Mouse (Mus musculus) midbrain, embryonic 14.5 days (tissue): ENCODE results near the gene Hebp1. TPM values are rescaled to one million over a fixed set of nuclear protein-coding genes. Genes with fewer than 3 reads are reported as not detected.

Source experiments
- ATAC-seq: fragments of 200-750 bp; cut with Nextera tagmentation; 2 replicates; pipeline ENCODE4 v1.8.0; 2017; ENCODE audit warnings: moderate number of reproducible peaks, moderate library complexity; ENCODE audit not compliant: low FRiP score, low TSS enrichment
- DNase-seq: peaks from one replicate; pipeline ENCODE4 v3.0.0-alpha.2; 2015
- H3K27ac ChIP-seq: fragments of 300-500 bp; sonication (generic); replicated peaks from 2 replicates; pipeline ENCODE4 v1.5.1; 2014; ENCODE audit warnings: mild to moderate bottlenecking, low read depth, low read length, moderate library complexity
- H3K27me3 ChIP-seq: fragments of 300-500 bp; sonication (generic); 2 replicates; pipeline ENCODE4 v1.6.1; 2014; ENCODE audit warnings: low read length, control low read depth, mixed read lengths; ENCODE audit not compliant: control insufficient read depth, insufficient read depth
- H3K36me3 ChIP-seq: fragments of 300-500 bp; sonication (generic); 2 replicates; pipeline ENCODE4 v1.6.1; 2014; ENCODE audit warnings: low read length, control low read depth; ENCODE audit not compliant: control insufficient read depth, insufficient read depth
- H3K4me1 ChIP-seq: fragments of 300-500 bp; sonication (generic); 2 replicates; pipeline ENCODE4 v1.6.1; 2014; ENCODE audit warnings: mild to moderate bottlenecking, antibody characterized with exemption, low read length, control low read depth; ENCODE audit not compliant: control insufficient read depth, insufficient read depth
- H3K4me2 ChIP-seq: fragments of 300-500 bp; sonication (generic); 2 replicates; pipeline ENCODE4 v1.6.1; 2014; ENCODE audit warnings: mild to moderate bottlenecking, low read length, moderate library complexity
- H3K4me3 ChIP-seq: fragments of 300-500 bp; sonication (generic); replicated peaks from 2 replicates; pipeline ENCODE4 v1.5.1; 2014; ENCODE audit warnings: low read depth, low read length
- H3K9ac ChIP-seq: fragments of 300-500 bp; sonication (generic); replicated peaks from 2 replicates; pipeline ENCODE4 v1.6.1; 2014; ENCODE audit warnings: mild to moderate bottlenecking, low read length, moderate library complexity
- H3K9me3 ChIP-seq: fragments of 300-500 bp; sonication (generic); 2 replicates; pipeline ENCODE4 v1.6.1; 2016; ENCODE audit warnings: low read length, control low read depth, mixed read lengths; ENCODE audit not compliant: control insufficient read depth
- WGBS: fragments of 180-500 bp; shearing (Covaris S2); extraction: QIAGEN DNeasy Blood & Tissue Kit; methylation state at CpG from one replicate; pipeline ENCODE4 v1.1.7; 2014; 5-methylcytosine and 5-hydroxymethylcytosine counted together
- polyA plus RNA-seq: library from polyadenylated mRNA; unstranded; fragments of >200 nt; fragmentation: Nextera tagmentation; extraction: Ambion mirVana; gene quantifications from 2 replicates; pipeline ENCODE4 v1.2.1, GENCODE M21; 2014

The Hebp1 gene
- polyA plus RNA-seq, result 3.5 and 8.0 TPM in 2 replicates

DNA sequence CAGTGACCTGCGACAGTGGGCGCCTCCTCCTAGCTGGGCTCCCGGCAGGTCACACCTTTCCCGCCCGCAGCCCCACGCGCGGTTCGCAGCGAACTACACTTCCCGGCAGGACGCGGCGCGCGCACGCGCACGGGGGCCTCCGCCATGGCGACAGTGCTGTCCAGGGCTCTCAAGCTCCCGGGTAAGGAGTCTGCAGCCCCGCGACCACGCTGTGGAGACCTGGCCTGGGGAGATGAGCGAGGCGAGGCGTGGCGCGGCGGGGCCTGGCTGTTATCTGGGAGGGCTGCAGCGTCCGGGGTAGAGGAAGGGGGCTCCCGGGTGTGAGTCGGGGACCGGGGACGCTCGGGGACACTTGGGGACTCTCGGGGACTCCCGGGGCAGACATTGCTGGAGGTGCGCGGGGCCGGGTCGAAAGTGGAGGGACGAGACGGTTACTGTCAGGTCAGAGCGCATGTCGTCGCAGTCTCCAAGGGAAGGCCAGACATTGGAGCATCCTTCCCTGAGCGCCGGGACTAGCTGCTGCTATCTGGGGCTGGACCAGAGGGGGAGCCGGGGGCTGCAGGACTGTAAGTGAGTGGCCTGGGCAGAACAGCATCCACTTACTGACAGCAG, at the start of gene Hebp1, which contains the start of gene Fam234b:
Hebp1 (minus strand) TSS at position 102 of the 612 bp plus-strand sequence.
Fam234b (plus strand) TSS at position 57 of the 612 bp plus-strand sequence.
- H3K36me3 ChIP-seq, result no peaks in the 10 kb centered on the region
- peak within 1 kb of the TSS; percentile 88 for H3K27ac ChIP-seq
- peak within 1 kb of the TSS; percentile 89 for H3K4me2 ChIP-seq
- peak within 1 kb of the TSS; percentile 89 for H3K4me3 ChIP-seq
- WGBS, result under 1% methylated on average over 52 of the region's 52 CpGs
- DNase-seq (peak; percentile 94), ATAC-seq (peak; percentile 91)
- H3K9ac ChIP-seq, result peak within 1 kb of the TSS; percentile 89
- H3K4me1 ChIP-seq, result peaks cover 12% of the 10 kb centered on the region; the same call in 1 of the 2 replicates
- H3K9me3 ChIP-seq, result no peaks in the 10 kb centered on the region
- no peaks in the 10 kb centered on the region for H3K27me3 ChIP-seq

DNA sequence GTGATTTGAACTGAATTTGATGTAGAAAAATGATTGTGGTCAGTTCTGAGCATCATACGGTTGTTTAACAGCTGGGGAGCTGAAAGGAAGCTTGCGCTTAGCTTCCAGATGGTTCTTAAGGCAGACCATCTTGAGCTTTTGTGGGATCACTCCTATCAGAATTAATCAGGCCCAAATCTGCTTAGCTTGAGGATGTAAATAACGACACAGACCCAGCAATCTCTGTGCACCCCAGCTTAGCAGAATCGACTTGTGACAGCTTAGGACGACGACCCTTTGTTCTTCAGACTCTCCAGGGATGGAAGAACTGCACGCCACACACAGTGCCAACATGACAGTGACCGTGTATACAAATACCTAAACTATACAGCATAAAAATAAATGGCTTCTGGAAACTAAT, 47.8 kb upstream of the Hebp1 start:
- Histone ChIP-seq H3K4me2 (no peak overlapping the region), H3K27ac (no peak overlapping the region), H3K4me1 (peaks cover 4% of the 10 kb centered on the region; the same call in 1 of the 2 replicates), H3K36me3 (no peaks in the 10 kb centered on the region), H3K4me3 (no peak overlapping the region), H3K27me3 (no peaks in the 10 kb centered on the region), H3K9me3 (no peaks in the 10 kb centered on the region), H3K9ac (no peak overlapping the region)
- DNase-seq (peak; percentile 37), ATAC-seq (no peak)
- 32% methylated on average over 8 of the region's 8 CpGs for WGBS

DNA sequence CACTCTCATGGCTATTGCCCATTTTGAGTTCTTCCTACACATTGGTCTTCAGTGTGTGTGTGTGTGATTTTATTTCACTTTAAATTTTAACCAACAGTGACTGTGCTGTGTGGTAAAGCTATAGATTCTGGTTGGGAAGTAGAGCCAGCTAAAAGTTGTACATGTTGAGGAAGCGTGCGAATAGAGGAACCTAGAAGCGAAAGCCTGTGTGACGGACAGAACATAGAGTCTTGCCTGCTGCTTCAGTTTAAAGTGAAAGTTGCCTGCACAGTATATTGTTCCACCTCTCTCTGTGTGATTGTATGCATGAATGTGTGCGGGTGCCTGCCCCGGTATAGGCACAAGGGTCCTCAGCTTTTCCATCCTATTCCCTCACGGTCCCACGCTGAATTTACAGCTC, 42.5 kb upstream of the Hebp1 start:
- Histone ChIP-seq H3K36me3 (peaks cover 10% of the 10 kb centered on the region), H3K4me1 (peaks cover 2% of the 10 kb centered on the region; the same call in 1 of the 2 replicates), H3K4me2 (no peak overlapping the region), H3K27me3 (no peaks in the 10 kb centered on the region), H3K9me3 (no peaks in the 10 kb centered on the region), H3K9ac (no peak overlapping the region), H3K4me3 (no peak overlapping the region), H3K27ac (no peak overlapping the region)
- DNase-seq, result no peak
- ATAC-seq, result no peak
- WGBS, result 98% methylated on average over 8 of the region's 8 CpGs

DNA sequence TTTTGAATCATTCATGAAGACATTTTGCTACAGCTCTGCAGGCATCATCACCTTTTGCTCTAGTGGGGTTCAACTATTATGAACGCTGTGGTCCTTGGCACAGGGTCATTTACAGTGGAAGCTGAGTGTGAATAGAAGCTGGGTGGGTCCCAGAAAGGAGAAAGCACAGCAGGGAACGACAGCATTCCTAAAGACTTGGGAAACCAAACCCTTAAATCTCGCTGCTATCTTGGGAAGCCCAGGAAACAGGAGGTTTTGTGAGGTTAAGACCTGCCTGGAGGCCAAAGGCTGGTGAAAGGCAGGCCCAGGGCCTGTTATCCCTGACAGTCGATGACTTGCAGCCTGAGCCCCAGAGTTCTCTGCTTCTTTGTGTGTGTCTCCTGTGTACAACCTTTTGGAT, 40.4 kb upstream of the Hebp1 start:
- no peaks in the 10 kb centered on the region for H3K27me3 ChIP-seq
- DNase-seq (no peak), ATAC-seq (no peak)
- no peak overlapping the region for H3K9ac ChIP-seq
- peaks cover 26% of the 10 kb centered on the region for H3K36me3 ChIP-seq
- H3K4me3 ChIP-seq, result no peak overlapping the region
- no peaks in the 10 kb centered on the region for H3K4me1 ChIP-seq
- no peaks in the 10 kb centered on the region for H3K9me3 ChIP-seq
- no peak overlapping the region for H3K4me2 ChIP-seq
- WGBS, result 60% methylated on average over 4 of the region's 4 CpGs
- no peak overlapping the region for H3K27ac ChIP-seq

DNA sequence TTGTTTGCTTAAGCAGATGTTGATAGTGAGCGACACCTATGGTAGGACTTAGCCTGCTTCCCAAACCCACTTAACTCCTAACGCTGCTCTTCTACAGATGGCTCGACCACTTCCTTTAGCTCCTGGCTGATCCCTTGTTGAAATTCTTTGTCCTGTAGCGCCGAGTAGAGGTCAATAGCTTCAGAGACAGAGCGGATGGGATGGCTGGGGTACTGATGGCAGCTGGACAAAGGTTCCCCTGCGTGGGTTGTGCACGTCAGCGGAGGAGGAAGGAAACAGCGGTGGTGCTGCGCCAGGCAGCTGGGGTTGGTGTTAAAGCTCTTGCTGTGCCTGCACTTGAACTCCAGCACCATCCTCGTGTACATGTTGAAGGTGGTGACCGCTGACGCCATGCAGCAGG, 39.5 kb upstream of the Hebp1 start:
- Histone ChIP-seq H3K9me3 (no peaks in the 10 kb centered on the region), H3K4me3 (no peak overlapping the region), H3K9ac (no peak overlapping the region), H3K27ac (no peak overlapping the region), H3K4me1 (no peaks in the 10 kb centered on the region), H3K4me2 (no peak overlapping the region), H3K27me3 (no peaks in the 10 kb centered on the region), H3K36me3 (peaks cover 34% of the 10 kb centered on the region)
- DNase-seq (no peak), ATAC-seq (no peak)
- 81% methylated on average over 14 of the region's 14 CpGs for WGBS

DNA sequence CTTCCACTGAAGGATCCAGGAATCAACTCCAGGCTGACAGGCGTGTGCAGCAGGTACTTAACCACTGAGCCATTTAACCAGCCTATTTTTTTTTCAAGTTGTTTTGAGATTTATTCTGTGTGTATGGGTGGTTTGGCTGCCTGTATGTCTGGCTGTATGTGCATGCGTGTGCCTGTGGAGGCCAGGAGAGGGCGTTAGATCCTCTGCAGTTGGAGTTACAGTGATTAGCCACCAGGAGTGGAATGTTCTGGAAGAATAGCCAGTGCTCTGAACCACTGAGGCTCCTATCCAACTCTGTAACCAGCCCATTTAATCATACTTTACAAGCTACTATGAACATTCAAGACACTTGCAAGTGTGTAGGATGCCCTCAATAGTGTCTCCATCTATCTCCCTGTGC, 38.8 kb upstream of the Hebp1 start:
- H3K9me3 ChIP-seq, result no peaks in the 10 kb centered on the region
- no peak overlapping the region for H3K9ac ChIP-seq
- no peak overlapping the region for H3K4me3 ChIP-seq
- H3K4me2 ChIP-seq, result no peak overlapping the region
- peaks cover 41% of the 10 kb centered on the region for H3K36me3 ChIP-seq
- no peaks in the 10 kb centered on the region for H3K4me1 ChIP-seq
- no peaks in the 10 kb centered on the region for H3K27me3 ChIP-seq
- ATAC-seq, result no peak
- WGBS, result 88% methylated on average over 3 of the region's 3 CpGs
- H3K27ac ChIP-seq, result no peak overlapping the region
- no peak for DNase-seq

DNA sequence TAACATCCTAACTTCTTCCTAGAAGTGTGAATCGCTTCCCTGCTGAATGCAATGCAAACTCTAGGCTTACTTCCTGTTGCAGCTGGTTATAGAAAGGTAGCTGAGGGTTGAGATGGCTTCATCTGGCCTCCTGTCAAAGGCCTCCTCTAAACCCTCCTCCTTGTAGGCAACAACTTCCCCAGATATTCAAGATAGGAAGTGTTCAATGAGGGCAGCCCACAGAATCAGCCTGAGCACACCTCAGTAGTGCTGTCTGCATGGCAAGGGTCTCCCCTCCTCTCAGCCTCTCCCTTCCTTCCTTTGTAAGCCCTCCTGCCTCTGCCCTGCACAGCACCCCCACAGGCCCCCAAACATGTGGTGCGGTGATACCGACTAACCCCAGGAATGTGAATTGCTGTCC, 37.9 kb upstream of the Hebp1 start:
- H3K4me3 ChIP-seq, result no peak overlapping the region
- no peak overlapping the region for H3K4me2 ChIP-seq
- ATAC-seq, result no peak
- peaks cover 43% of the 10 kb centered on the region for H3K36me3 ChIP-seq
- no peaks in the 10 kb centered on the region for H3K9me3 ChIP-seq
- DNase-seq, result no peak
- WGBS, result 96% methylated on average over 3 of the region's 3 CpGs
- no peak overlapping the region for H3K27ac ChIP-seq
- H3K4me1 ChIP-seq, result no peaks in the 10 kb centered on the region
- H3K27me3 ChIP-seq, result no peaks in the 10 kb centered on the region
- H3K9ac ChIP-seq, result no peak overlapping the region

DNA sequence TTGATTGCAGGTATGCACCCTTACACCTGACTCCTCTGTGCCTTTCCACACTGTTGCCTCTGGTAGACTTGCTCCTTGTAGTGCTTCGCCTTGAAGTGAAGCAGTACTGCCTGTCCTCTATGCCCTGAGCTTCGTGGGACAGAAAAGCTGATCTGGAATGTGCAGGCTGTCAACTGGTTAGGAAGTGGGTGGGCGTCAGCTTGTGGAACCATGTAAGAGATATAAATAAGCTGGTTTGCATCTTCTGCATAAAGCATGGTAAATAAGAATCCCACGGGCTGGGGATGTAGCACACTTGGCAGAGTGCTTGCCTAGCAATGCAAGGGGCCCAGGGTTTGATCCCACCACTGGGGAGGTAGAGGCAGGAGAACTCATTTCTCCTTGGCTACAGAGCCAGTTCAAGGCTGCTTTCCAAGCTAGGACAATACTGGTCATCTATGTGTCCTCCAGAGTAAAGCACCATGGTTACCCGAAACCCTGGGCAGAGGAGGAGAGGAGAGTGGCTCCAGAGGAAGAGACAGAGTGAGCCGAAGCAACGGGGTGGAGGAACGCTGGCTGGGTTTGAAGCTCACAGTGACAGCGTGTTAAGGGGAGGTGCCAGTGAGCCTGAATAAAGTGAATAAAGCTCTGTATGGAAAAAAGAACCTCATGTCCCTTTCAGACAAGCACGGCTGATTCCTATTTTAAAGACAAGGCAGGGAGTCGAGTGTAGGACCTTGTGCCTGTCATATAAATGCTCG, 34.8 kb upstream of the Hebp1 start:
- Histone ChIP-seq H3K9me3 (no peaks in the 10 kb centered on the region), H3K27me3 (no peaks in the 10 kb centered on the region), H3K4me1 (no peaks in the 10 kb centered on the region), H3K9ac (no peak overlapping the region), H3K36me3 (peaks cover 57% of the 10 kb centered on the region), H3K4me2 (no peak overlapping the region), H3K27ac (no peak overlapping the region), H3K4me3 (no peak overlapping the region)
- 50% methylated on average over 12 of the region's 12 CpGs for WGBS
- no peak for ATAC-seq
- DNase-seq, result no peak

DNA sequence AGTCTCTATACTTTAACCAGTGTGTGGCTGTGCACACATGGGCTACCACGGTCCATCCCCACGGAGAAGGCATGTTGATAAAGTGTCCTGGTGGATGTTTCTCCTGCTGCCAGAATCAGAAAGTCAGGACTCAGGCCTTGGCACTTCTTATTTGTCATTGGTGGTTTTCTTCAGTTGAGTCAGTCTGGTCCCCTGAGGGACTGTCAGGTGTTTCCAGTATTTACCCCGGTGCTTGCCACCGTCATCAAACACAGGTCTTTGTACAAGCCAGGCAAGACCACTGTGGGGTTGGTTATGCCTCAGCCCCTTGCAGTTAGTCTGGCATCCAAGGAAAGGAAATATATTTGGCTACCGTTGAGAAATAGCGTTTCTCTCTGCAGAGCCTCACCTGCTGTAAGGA, 32.8 kb upstream of the Hebp1 start:
- WGBS, result 90% methylated on average over 6 of the region's 6 CpGs
- no peak overlapping the region for H3K4me3 ChIP-seq
- no peak overlapping the region for H3K9ac ChIP-seq
- no peak overlapping the region for H3K4me2 ChIP-seq
- no peak for ATAC-seq
- H3K27me3 ChIP-seq, result no peaks in the 10 kb centered on the region
- H3K9me3 ChIP-seq, result no peaks in the 10 kb centered on the region
- H3K36me3 ChIP-seq, result peaks cover 64% of the 10 kb centered on the region
- H3K27ac ChIP-seq, result no peak overlapping the region
- DNase-seq, result no peak
- no peaks in the 10 kb centered on the region for H3K4me1 ChIP-seq
